Mouse (Mus musculus) forebrain, embryonic 13.5 days (tissue): ENCODE data around the gene Msi2. TPM values are rescaled to one million over a fixed set of nuclear protein-coding genes. Genes with fewer than 3 reads are reported as not detected.

Experiments used
- ATAC-seq: fragments of 200-750 bp; cut with Nextera tagmentation; 2 replicates; pipeline ENCODE4 v1.8.0; 2017
- H3K27ac ChIP-seq: fragments of 300-500 bp; sonication (generic); 2 replicates; pipeline ENCODE4 v1.5.1; 2015; ENCODE audit warnings: inconsistent platforms, mild to moderate bottlenecking, moderate library complexity
- H3K27me3 ChIP-seq: fragments of 300-500 bp; sonication (generic); 2 replicates; pipeline ENCODE4 v1.6.1; 2015; ENCODE audit warnings: mild to moderate bottlenecking, inconsistent platforms
- H3K36me3 ChIP-seq: fragments of 300-500 bp; sonication (generic); 2 replicates; pipeline ENCODE4 v1.6.1; 2015; ENCODE audit warnings: mild to moderate bottlenecking, inconsistent platforms; ENCODE audit not compliant: poor library complexity, severe bottlenecking
- H3K4me1 ChIP-seq: fragments of 300-500 bp; sonication (generic); 2 replicates; pipeline ENCODE4 v1.6.1; 2015; ENCODE audit warnings: inconsistent platforms
- H3K4me2 ChIP-seq: fragments of 300-500 bp; sonication (generic); 2 replicates; pipeline ENCODE4 v1.6.1; 2015; ENCODE audit warnings: inconsistent platforms, mild to moderate bottlenecking, moderate library complexity
- H3K4me3 ChIP-seq: fragments of 300-500 bp; sonication (generic); 2 replicates; pipeline ENCODE4 v1.5.1; 2015; ENCODE audit warnings: mild to moderate bottlenecking, inconsistent platforms
- H3K9ac ChIP-seq: fragments of 300-500 bp; sonication (generic); 2 replicates; pipeline ENCODE4 v1.6.1; 2015; ENCODE audit warnings: mild to moderate bottlenecking, inconsistent platforms
- H3K9me3 ChIP-seq: fragments of 300-500 bp; sonication (generic); replicated peaks from 2 replicates; pipeline ENCODE4 v1.6.1; 2016; ENCODE audit warnings: inconsistent platforms
- WGBS: fragments of 180-500 bp; shearing (Covaris S2); methylation state at CpG from one replicate; pipeline ENCODE4 v1.1.7; 2015; 5-methylcytosine and 5-hydroxymethylcytosine counted together
- polyA plus RNA-seq: library from polyadenylated mRNA; unstranded; fragments of >200 nt; fragmentation: Nextera tagmentation; extraction: Ambion mirVana; gene quantifications from 2 replicates; pipeline ENCODE4 v1.2.1, GENCODE M21; 2015

Gene Msi2
- polyA plus RNA-seq, 1 experiment from 2014 or later, result 31.5 TPM

DNA sequence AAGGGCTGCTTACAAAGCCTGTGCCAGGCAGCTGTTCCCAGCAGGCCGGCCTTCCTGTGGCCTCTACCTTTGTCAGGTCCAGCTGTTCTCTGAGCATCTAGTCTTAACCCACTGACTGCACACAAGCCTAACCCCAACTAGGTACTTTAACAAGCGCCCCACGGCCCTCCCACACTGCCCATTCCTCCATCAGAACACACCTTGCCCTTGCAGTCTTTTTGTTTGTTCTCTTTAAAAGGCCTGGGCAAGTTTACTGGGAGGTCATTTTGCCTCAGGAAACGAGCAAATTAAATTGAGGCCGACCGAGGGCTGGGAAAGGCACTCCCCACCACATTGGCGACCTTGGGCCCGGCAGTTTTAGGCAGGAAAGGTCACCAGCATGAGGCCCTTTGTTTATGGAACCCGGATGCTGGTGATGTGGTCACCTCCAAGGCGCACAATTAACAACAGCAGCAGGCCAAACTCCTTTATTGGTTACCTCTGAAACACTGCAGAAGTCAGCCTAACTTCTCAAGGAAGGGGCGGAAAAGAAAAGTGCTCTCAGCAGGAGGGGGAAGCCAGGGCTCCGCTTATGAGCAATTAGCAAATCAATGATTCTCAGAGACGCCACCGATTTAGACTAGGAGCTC, 28.4 kb downstream of the Msi2 start:
- H3K36me3 ChIP-seq, result peaks cover 38% of the 10 kb centered on the region
- peaks cover 82% of the 10 kb centered on the region for H3K4me1 ChIP-seq
- no peaks in the 10 kb centered on the region for H3K9me3 ChIP-seq
- H3K27me3 ChIP-seq, result no peaks in the 10 kb centered on the region
- no peak overlapping the region for H3K4me2 ChIP-seq
- H3K4me3 ChIP-seq, result no peak overlapping the region
- WGBS, result 7% methylated on average over 14 of the region's 14 CpGs
- H3K27ac ChIP-seq, result peak overlapping the region; percentile 1; the same call in 1 of the 2 replicates
- H3K9ac ChIP-seq, result no peak overlapping the region
- ATAC-seq, result no peak

DNA sequence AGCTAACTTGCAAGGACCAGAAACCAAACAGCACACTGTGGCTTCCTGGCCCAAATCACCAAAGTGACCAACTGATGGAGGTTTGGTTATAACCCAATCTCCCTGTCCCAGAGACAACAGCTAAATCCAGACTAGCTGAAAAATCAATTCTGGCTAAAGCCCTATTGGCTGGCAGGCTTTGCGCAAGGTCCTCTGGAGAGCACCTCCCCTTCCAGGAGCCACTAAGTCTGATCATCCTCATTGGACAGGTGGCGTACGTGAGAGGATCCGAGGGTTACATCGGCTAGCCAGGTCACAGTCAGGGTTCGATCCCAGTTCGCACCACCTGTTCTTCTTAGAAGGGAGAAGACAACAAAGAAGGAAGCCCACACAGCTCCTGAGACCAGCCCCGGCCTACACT, 29.7 kb downstream of the Msi2 start:
- WGBS, result 96% methylated on average over 8 of the region's 8 CpGs
- no peak overlapping the region for H3K4me2 ChIP-seq
- no peaks in the 10 kb centered on the region for H3K27me3 ChIP-seq
- no peak for ATAC-seq
- H3K36me3 ChIP-seq, result peaks cover 47% of the 10 kb centered on the region
- H3K27ac ChIP-seq, result no peak overlapping the region
- H3K9ac ChIP-seq, result no peak overlapping the region
- no peak overlapping the region for H3K4me3 ChIP-seq
- H3K4me1 ChIP-seq, result peaks cover 82% of the 10 kb centered on the region
- H3K9me3 ChIP-seq, result no peaks in the 10 kb centered on the region

DNA sequence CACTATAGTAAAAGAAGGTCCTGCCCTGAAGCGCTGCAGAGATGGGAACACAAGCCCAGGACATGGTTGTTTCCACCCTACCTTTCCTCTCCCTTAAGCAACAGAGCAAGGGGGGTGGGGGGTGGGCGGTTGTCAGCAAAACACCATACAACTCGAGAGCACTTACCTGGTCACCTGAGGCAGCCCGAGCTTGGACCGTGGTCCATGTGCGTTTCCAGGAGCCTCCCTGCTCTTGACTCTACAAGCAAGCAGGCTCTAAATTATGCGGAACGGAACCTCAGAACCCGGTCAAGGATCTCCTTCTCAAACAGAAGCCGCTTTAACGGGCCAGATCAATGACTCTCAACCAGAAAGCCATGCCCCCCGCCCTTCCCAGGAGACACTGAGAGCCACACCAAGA, 30.6 kb downstream of the Msi2 start:
- Histone ChIP-seq H3K4me3 (no peak overlapping the region), H3K4me2 (no peak overlapping the region), H3K27me3 (no peaks in the 10 kb centered on the region), H3K36me3 (peaks cover 47% of the 10 kb centered on the region), H3K9me3 (no peaks in the 10 kb centered on the region), H3K27ac (no peak overlapping the region), H3K4me1 (peaks cover 85% of the 10 kb centered on the region), H3K9ac (no peak overlapping the region)
- no peak for ATAC-seq
- 90% methylated on average over 12 of the region's 12 CpGs for WGBS

DNA sequence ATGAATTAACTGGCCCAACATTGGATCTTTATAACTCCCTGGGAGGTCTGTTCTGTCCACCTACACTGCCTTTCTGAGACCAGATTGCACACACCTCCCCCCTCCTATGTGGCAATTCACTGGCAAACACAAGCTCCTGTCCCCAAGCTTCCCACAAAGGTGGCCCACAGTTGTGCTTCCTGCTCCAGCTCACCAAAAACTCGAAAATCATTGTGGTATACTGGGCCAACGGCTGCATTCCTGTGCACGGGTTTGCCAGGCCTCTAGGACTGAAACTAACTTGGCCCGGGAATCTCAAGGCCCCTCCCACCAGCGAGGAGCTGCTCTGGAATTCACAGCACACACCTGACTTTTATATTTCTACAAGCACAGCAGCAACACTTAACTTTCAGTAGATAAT, 31.3 kb downstream of the Msi2 start:
- Histone ChIP-seq H3K9me3 (no peaks in the 10 kb centered on the region), H3K27me3 (no peaks in the 10 kb centered on the region), H3K4me1 (peaks cover 87% of the 10 kb centered on the region), H3K4me2 (no peak overlapping the region), H3K36me3 (peaks cover 47% of the 10 kb centered on the region), H3K9ac (no peak overlapping the region), H3K27ac (no peak overlapping the region), H3K4me3 (no peak overlapping the region)
- ATAC-seq, result no peak
- 72% methylated on average over 5 of the region's 5 CpGs for WGBS

DNA sequence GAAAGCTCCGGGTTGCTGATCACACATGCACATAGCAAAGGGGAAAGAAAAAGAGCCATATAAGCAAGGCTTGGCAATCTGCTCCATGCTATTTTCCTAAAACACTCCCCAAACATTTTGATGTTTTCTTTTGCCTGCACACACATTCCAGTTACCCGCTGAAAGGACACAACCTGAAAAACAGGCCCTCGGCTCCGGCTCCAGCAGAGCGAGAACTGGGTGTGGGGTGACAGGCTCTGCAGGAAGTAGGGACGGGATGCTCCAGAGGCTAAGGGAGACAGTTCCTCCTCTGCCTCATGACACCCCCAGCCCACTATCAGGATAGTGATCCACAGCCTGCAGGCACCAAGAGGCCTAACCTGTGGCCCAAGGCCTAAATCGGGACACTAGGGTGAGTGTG, 32.3 kb downstream of the Msi2 start:
- Histone ChIP-seq H3K27ac (no peak overlapping the region), H3K4me3 (no peak overlapping the region), H3K36me3 (peaks cover 47% of the 10 kb centered on the region), H3K4me2 (no peak overlapping the region), H3K9me3 (no peaks in the 10 kb centered on the region), H3K4me1 (peaks cover 87% of the 10 kb centered on the region), H3K9ac (no peak overlapping the region; the same call in 1 of the 2 replicates), H3K27me3 (no peaks in the 10 kb centered on the region)
- ATAC-seq, result no peak
- WGBS, result 81% methylated on average over 7 of the region's 7 CpGs

DNA sequence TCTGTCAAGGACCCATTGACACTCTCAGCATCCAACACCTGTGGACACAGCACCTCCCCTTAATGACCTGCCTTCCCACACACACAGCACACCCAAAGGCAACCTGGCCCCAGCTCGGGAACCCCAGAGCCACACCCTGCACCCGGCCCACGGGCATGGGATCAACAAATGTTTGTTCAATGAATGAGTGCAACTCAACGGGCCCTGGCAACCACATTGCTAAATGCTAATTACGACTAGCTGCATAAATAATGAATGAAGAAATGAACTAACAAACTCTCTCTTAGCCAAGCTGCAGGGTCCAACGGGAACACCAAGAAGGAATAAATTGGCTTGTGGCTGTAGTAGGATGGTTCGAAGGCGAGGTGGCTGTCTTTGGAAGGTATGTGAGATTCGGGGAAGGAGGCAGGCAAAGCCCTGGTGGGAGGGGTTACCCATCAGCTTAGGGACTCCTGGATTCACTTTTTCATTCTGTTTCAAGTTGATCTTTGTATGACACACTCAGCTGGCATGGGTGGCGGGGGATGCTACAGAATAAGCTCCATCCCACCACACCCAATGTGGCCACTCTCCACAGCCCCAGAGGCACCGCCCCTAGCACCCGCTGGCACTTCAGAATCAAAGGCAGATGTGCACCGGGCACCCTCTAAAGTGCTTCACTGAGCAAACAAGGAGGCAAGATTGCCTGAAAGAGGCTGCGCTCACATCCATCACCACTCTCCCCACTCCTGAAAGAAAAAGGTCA, 35.1 kb downstream of the Msi2 start:
- H3K9me3 ChIP-seq, result no peaks in the 10 kb centered on the region
- H3K9ac ChIP-seq, result no peak overlapping the region
- H3K4me2 ChIP-seq, result no peak overlapping the region
- H3K27me3 ChIP-seq, result no peaks in the 10 kb centered on the region
- ATAC-seq, result peak; percentile 66
- H3K4me3 ChIP-seq, result no peak overlapping the region
- peak overlapping the region; percentile 75 for H3K27ac ChIP-seq
- H3K4me1 ChIP-seq, result peaks cover 83% of the 10 kb centered on the region
- WGBS, result 35% methylated on average over 14 of the region's 14 CpGs
- H3K36me3 ChIP-seq, result peaks cover 55% of the 10 kb centered on the region

DNA sequence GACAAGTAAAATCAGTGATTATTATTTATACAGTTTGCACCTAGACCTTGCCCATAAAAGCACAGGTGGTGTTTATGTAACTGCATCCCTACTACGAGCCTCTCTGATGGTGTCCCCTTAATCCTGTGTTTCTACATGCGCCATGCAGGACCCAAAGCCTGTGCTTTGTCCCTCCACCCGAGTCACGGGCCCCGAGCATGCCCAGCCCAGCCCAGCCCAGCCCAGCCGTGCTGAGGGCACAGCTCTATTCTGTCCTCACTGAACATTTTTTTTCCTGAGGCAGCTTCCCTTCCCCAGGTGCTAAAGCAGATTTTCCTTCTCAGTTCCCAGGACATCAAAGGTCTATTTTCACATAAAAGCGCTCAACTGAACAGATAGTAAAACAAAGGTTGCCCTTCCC, 41.0 kb downstream of the Msi2 start:
- H3K4me1 ChIP-seq, result peaks cover 56% of the 10 kb centered on the region
- no peaks in the 10 kb centered on the region for H3K9me3 ChIP-seq
- H3K27me3 ChIP-seq, result no peaks in the 10 kb centered on the region
- 73% methylated on average over 7 of the region's 7 CpGs for WGBS
- peaks cover 63% of the 10 kb centered on the region for H3K36me3 ChIP-seq
- H3K4me2 ChIP-seq, result no peak overlapping the region
- H3K27ac ChIP-seq, result no peak overlapping the region; the same call in 1 of the 2 replicates
- H3K4me3 ChIP-seq, result no peak overlapping the region
- no peak for ATAC-seq
- H3K9ac ChIP-seq, result no peak overlapping the region

DNA sequence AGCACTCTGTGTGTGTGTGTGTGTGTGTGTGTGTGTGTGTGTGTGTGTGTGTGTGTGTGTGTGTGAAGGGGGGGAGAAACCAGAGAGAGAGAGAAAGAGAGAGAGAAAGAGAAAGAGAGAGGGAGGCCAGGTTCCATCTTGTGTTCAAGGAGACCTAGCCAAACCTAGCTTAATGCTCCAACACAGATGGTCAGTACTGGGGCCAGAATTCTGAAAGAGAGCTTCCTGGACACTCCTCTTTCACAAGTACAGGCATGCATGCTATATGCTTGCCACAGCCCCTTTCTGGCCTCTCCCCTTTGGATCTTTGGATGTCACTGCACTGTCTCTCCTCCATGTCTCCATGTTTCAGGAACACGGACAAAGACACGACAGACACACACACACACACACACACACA, 41.7 kb downstream of the Msi2 start:
- ATAC-seq, result no peak
- H3K9ac ChIP-seq, result no peak overlapping the region
- H3K9me3 ChIP-seq, result no peaks in the 10 kb centered on the region
- peak overlapping the region; percentile 15; the same call in 1 of the 2 replicates for H3K27ac ChIP-seq
- peaks cover 49% of the 10 kb centered on the region for H3K4me1 ChIP-seq
- H3K27me3 ChIP-seq, result no peaks in the 10 kb centered on the region
- H3K4me3 ChIP-seq, result no peak overlapping the region
- 83% methylated on average over 2 of the region's 2 CpGs for WGBS
- H3K36me3 ChIP-seq, result peaks cover 66% of the 10 kb centered on the region
- H3K4me2 ChIP-seq, result no peak overlapping the region

DNA sequence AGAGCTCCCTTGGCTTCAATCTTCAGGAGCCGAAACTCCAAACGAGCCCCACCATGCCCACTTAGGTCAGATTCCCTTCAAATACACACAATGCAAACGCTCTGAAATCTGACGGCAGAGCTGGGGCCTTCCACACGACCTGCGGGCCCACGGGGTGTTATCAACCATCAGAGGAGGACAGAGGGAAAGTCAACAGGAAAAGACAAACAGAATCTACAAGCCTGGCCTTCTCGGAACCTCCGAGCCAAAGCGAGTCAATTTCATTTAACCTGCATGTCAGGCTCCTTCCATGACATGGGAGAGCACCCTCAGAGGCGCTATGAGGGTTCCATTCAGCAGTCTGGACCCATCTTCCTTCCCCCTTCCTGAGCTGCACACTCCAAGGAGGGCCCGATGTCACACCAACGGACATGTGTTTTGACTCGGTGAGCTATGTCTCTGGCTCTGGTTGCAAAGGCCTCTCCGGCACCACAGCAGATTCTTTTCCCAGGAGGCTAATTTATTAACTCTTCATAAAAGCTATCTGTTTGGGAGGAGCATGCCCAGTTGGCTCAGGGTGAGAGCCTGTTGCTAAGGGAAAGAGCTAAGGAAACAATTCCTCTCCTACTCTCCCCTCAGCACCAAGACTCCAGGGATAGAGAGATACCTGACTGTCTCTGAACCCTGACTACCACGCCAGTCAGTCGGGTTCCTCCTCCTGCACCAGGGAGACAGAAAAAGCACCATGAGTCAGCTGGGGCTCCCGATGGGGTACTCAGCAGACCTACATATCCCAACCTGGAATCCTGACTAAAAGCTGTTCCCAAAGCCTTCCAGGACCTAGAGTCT, 42.6 kb downstream of the Msi2 start:
- 84% methylated on average over 18 of the region's 18 CpGs for WGBS
- Histone ChIP-seq H3K27ac (0 out of 2 replicates have a peak overlapping the region, but pooled peaks have one; percentile 22), H3K36me3 (peaks cover 74% of the 10 kb centered on the region), H3K9me3 (no peaks in the 10 kb centered on the region), H3K4me3 (no peak overlapping the region), H3K9ac (no peak overlapping the region), H3K4me2 (no peak overlapping the region), H3K4me1 (peaks cover 40% of the 10 kb centered on the region), H3K27me3 (no peaks in the 10 kb centered on the region)
- ATAC-seq, result no peak

DNA sequence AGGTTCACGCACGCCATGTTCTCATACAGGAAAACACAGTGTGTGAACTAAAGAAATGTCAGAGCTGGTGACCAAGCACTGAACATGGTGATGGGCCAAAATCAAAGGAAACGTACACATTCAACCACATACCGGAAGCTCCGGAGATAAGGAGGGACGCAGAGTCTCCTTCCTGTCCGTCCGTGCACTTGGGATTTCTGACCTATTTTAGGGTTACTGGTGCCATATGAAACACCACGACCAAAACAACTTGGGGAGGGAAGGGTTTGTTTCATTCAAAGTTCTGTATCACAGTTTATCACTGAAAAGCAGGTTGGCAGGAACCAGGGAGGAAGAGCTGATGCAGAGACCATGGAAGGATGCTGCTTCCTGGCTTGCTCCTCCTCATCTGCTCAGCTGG, 44.2 kb downstream of the Msi2 start:
- Histone ChIP-seq H3K4me2 (no peak overlapping the region), H3K4me3 (no peak overlapping the region), H3K27me3 (no peaks in the 10 kb centered on the region), H3K9me3 (no peaks in the 10 kb centered on the region), H3K36me3 (peaks cover 75% of the 10 kb centered on the region), H3K4me1 (peaks cover 27% of the 10 kb centered on the region), H3K9ac (no peak overlapping the region), H3K27ac (no peak overlapping the region)
- WGBS, result 96% methylated on average over 9 of the region's 9 CpGs
- no peak for ATAC-seq

DNA sequence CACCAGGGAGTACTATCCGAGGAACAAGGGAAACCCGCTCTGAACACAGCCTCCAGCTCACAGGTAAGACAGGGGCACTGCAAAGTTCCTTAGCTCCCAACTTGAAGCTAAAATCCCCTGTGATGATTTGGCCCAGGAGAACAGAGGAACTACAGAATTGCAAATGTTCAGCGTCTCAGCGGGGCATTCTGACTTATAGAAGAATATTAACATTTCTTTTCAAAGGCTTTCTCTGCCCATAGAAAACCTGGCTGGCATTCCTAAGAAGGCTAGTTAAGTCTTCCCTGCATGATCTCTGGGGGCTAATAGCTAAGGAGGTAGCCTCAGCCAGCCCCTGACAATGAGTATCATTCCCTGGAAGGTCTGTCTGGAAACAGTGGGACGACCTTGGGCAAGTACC, 47.4 kb downstream of the Msi2 start:
- H3K9ac ChIP-seq, result no peak overlapping the region
- 70% methylated on average over 5 of the region's 5 CpGs for WGBS
- H3K27me3 ChIP-seq, result no peaks in the 10 kb centered on the region
- H3K9me3 ChIP-seq, result no peaks in the 10 kb centered on the region
- H3K4me1 ChIP-seq, result peaks cover 15% of the 10 kb centered on the region
- no peak overlapping the region for H3K27ac ChIP-seq
- H3K36me3 ChIP-seq, result peaks cover 88% of the 10 kb centered on the region
- H3K4me3 ChIP-seq, result no peak overlapping the region
- no peak overlapping the region for H3K4me2 ChIP-seq
- no peak for ATAC-seq

DNA sequence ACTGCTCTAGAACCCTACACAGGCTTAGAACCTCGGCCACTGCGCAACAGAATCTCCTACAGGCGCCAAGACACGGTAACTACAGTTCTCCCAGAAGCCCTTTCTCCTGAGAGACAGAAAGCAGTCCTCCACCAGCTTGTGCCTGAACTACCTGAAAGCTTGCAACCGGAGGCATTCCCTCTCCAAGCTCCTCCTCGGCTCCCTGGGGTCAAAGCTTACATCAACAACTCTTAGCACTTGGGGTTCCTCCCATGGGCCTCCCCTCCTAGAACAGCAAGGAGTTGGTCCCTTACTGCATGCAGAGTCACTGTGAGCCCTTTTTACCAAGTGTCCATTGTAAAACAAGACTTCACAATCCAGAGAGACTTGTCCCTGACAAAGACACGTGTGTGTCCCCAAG, 49.2 kb downstream of the Msi2 start:
- H3K4me3 ChIP-seq, result no peak overlapping the region
- no peaks in the 10 kb centered on the region for H3K9me3 ChIP-seq
- peaks cover 77% of the 10 kb centered on the region for H3K36me3 ChIP-seq
- peaks cover 30% of the 10 kb centered on the region for H3K4me1 ChIP-seq
- no peak for ATAC-seq
- H3K27me3 ChIP-seq, result no peaks in the 10 kb centered on the region
- H3K27ac ChIP-seq, result no peak overlapping the region
- H3K9ac ChIP-seq, result no peak overlapping the region
- no peak overlapping the region for H3K4me2 ChIP-seq
- 92% methylated on average over 7 of the region's 7 CpGs for WGBS
